Mouse (Mus musculus) adrenal gland, adult 18-20 months (tissue): ENCODE results near the gene Samd9l. TPM values are rescaled to one million over a fixed set of nuclear protein-coding genes. Genes with fewer than 3 reads are reported as not detected.
"Not testable (repeated sequence)": the region's sequence is repeated elsewhere in the genome, so short reads cannot be mapped to it uniquely, and the experiment has no call there.

Source experiments
- DNase-seq, 2 experiments: peaks; one replicate each; pipeline ENCODE4 v3.0.0; 2021 to 2022; ENCODE audit warnings: low spot score in 2 of 2
- total RNA-seq, 2 experiments: library from RNA; stranded (reverse); gene quantifications; 1 replicate in 1 of 2; 2 replicates in 1 of 2; pipeline ENCODE4 v1.2.3; 2021

Samd9l gene
- total RNA-seq, 2 experiments from 2014 or later, result 7.0 to 9.9 TPM

GRCm38 (mm10) chr6:3345043-3345639 lies 54.2 kb downstream of the Samd9l start:
- not testable (repeated sequence) for DNase-seq

GRCm38 (mm10) chr6:3343603-3344247 lies 55.6 kb downstream of the Samd9l start:
- DNase-seq, result not testable (repeated sequence)

GRCm38 (mm10) chr6:3341479-3341878 lies 57.9 kb downstream of the Samd9l start:
- DNase-seq, result no peak

- DNase-seq, result not testable (repeated sequence)
Observed at GRCm38 (mm10) chr6:3340928-3341327, 58.4 kb downstream of the Samd9l start.

- not testable (repeated sequence) for DNase-seq
Observed at GRCm38 (mm10) chr6:3339131-3339530, 60.2 kb downstream of the Samd9l start.

Other genes starting within 250 kb of the Samd9l start
- gene Hepacam2, start 98.7 kb upstream of the Samd9l start, total RNA-seq, result 1 to 10 TPM in 1 of 2 experiments, under 1 TPM in 1; 0.20 to 1.2 TPM
- 10 to 100 TPM; 18.2 to 18.3 TPM for gene Vps50, start 98.8 kb upstream of the Samd9l start, total RNA-seq